Mouse (Mus musculus) heart, adult 8-10 months (tissue): ENCODE measurements around the gene Asb5. TPM values are rescaled to one million over a fixed set of nuclear protein-coding genes. Genes with fewer than 3 reads are reported as not detected.
"Not testable (repeated sequence)": the region's sequence is repeated elsewhere in the genome, so short reads cannot be mapped to it uniquely, and the experiment has no call there.

ENCODE experiments used
- DNase-seq: peaks from one replicate; pipeline ENCODE4 v3.0.0; 2022; ENCODE audit warnings: low spot score
- total RNA-seq, 4 experiments: library from RNA; stranded (reverse); gene quantifications; 2 replicates each; pipeline ENCODE4 v1.2.4; 2022

Asb5 gene
- total RNA-seq, 4 experiments from 2014 or later, result 19.9 to 28.5 (median 22.7) TPM

- no peak for DNase-seq
Observed at GRCm38 (mm10) chr8:54537285-54537684, 7.9 kb downstream of the Asb5 start.

- DNase-seq, result no peak
Observed at GRCm38 (mm10) chr8:54541331-54541730, 12.0 kb downstream of the Asb5 start.

GRCm38 (mm10) chr8:54548383-54548782 lies 19.0 kb downstream of the Asb5 start:
- DNase-seq, result no peak

GRCm38 (mm10) chr8:54550026-54550574 lies 20.7 kb downstream of the Asb5 start:
- no peak for DNase-seq

GRCm38 (mm10) chr8:54554921-54555320 lies 25.5 kb downstream of the Asb5 start:
- no peak for DNase-seq

- no peak for DNase-seq
Observed at GRCm38 (mm10) chr8:54562137-54562536, 32.8 kb downstream of the Asb5 start.

DNA sequence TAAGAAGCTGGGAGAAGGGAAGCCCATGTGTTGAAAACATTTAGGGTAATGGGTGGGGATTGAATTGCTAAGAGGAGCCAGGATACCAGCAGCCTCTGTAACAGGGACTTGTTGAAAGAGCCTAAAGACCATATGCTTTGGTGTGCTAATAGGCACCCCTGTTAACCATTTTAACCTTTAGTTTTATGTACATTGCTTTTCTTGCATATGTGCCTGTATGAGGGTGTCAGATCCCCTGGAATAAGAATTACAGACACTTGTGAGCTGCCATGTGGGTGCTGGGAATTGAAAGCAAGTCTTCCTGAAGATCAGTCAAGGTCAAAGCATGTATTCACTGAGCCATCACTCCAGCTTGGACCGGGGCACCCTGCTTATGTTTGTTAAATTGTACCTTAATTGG lies 35.8 kb downstream of the Asb5 start:
- no peak for DNase-seq

DNA sequence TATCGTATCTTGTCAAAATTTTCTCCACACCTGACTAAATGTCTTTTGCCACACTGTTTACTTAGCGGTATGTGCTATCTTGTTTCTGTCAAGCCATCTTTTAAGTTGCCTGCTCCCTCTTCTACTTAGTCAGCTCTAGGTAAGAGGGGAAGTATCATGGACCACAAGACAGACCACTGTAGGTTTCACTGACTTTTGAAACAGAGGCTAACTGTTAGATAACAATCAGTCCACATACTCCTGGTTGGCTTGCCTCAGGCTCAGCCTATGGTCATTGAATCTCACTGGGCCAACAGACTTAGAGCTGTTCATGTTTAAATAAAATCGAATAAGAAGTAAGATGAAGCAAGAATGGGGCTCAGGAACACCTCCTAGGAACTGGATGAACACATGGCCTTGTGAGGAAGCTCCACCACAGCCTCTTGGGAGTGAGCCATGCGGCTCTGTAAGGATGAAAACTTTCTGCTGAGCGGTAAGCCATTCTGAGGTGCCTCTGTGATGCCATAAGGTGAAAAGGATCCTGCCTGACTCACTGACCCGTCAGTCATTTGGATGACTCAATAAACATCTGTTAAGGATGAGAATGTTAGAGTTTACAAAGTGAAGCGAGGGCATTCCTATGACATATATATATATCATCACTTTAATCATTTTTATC lies 36.4 kb downstream of the Asb5 start:
- DNase-seq, result no peak

DNA sequence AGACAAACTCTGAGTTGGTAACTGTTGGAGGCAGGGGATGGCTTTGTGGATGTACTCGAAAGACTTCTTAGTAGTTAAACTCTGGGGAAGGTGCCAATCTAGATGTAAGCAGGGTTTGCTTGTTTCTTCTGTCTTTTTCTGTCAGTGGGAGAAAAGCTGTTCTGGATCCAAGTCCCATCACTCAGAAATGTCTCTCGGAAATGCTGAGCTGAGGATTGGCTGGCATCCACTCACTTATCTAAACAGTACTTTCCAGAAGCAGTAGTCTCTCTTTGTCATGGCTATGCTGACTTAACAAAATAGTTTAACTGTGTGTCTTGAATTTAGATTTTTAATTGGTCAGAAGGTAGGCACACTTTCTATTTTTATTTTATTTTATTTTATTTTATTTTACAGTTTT lies 37.8 kb downstream of the Asb5 start:
- no peak for DNase-seq

- DNase-seq, result peak; percentile 35
Observed at GRCm38 (mm10) chr8:54570618-54571609, 41.5 kb downstream of the Asb5 start.

DNA sequence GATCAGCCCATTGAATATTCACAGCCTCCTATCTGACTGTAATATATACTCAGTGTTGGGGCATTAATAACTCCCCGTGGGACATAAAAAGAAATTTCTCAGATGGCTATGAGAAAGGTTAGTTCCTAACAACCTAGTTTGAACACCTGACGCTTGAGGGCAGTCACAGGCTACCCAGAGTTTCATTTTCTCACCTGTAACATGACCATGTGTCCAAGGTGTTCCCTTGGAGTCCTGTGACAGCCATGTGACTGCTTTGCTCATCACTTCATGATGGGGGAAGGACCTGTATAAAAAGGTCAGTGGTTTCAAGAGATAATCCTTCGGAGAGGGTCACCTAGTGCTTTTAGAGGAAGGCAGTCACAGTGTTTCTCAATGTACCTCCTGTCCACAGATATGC lies 52.1 kb downstream of the Asb5 start:
- DNase-seq, result no peak

DNA sequence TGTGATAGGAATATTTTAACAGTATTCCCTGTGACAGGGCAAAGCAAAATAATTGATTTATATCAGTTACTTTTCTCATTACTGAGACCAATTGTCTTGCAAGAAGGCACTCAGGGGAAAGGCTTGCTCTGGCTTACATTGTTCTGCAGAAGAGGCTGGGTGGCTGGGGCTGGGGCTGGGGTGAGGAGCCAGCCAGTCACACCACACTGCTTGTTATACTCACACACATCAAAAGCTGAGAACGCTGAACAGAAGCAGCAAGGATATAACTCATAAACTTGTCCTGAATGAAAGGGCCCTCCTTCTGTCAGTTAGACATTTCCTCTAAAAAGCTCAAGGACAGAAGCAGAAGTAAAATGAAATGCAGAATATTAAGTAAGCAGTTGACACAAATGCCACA lies 53.5 kb downstream of the Asb5 start:
- no peak for DNase-seq

- no peak for DNase-seq
Observed at GRCm38 (mm10) chr8:54594634-54595033, 65.3 kb downstream of the Asb5 start.

GRCm38 (mm10) chr8:54596051-54596450 lies 66.7 kb downstream of the Asb5 start:
- DNase-seq, result no peak

DNA sequence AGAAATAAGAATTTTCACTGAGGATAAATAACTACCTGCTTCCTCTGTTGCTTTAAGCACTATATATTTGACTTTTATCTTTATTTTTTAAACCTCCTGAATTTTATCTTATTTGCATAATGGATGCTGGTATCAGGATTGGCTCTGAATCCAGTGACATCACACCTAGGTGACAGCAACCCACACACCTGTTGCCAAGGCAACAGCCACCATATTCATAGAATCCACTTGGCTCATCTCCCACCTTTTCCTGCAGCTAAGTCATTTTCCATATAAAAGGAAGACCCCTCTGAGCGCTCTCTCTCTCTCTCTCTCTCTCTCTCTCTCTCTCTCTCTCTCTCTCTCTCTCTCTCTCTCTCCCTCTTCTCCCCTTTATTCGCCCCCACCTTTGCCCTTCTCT lies 67.6 kb downstream of the Asb5 start:
- no peak for DNase-seq

DNA sequence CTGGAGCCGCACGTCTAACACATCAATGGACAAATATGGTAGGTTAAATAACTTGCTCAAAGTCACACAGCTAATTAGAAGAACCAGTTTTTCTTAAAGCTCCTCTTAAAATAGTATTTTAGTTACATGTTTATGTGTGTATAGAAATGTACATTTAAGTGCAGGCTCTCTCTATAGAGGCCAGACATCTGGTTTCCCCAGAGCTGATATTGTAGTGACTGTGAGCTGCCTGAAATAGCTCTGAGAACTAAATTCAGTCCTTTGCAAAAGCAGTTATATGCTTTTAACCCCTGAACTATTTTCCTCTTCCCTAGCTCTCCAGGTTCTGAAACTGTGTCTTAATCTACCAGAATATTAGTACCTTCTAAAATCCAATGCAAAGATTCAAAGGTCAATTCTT lies 68.0 kb downstream of the Asb5 start:
- DNase-seq, result no peak

GRCm38 (mm10) chr8:54600671-54601251 lies 71.4 kb downstream of the Asb5 start, which contains the start of gene Spata4:
Gene Spata4, plus strand, starts transcription at chr8:54600781.
- no peak for DNase-seq

GRCm38 (mm10) chr8:54603440-54603839 lies 74.1 kb downstream of the Asb5 start:
- no peak for DNase-seq

DNA sequence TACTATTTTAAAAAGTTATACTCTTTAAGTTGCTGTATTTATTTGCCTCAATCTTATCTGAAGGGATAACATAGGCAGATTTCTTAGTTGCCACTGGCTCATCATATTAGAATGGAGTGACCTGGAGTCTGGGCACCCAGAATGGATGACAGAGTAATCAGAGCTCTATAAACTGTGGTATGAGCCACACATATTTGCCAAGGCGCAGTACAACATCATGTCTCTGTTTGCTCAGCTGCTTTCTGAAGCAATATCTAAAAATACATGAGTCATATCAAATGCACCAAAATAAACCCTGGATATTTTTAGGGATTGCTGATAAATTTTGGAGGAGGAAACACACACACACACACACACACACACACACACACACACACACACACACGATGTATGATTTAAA lies 80.0 kb downstream of the Asb5 start:
- DNase-seq, result peak; percentile 55

DNA sequence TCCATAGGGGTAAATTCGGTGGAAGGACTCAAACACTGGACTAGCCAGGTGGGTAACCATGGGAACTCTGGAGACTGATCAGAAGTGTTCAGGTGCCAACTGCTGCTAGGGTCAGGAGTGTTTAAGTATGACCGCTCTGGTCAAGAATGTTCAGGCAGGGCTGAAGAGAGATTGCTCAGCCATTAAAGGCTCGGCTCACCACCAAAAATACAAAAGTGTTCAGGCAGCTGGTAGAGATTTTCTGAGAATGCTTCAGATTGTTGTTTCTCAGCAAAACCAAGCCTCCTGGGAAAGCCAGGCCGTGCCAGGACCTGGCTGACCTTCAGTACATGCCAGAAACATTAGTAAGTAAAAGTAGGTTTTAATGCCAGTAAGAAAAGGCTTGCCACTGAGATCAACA lies 80.9 kb downstream of the Asb5 start:
- peak; percentile 39 for DNase-seq

DNA sequence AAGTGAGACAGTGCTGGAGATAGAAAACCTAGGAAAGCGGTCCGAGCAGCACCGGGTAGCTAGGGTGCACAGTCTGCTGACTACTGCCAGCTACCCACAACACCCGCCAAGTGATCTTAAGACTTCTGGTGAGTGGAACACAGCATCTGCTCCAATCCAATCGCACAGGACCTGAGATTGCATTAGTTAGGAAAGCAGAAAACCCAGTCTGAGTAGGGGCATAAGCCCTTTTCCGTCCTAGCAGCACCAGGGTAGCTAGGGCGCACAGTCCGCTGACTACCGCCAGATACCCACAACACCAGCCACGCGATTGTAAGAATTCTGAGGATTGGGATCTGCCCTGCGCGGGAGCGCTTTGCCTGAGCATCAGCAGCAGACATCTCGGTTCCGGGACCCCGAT lies 87.3 kb downstream of the Asb5 start:
- not testable (repeated sequence) for DNase-seq
